Mouse (Mus musculus): ENCODE data around the gene Casc1. TPM values are rescaled to one million over a fixed set of nuclear protein-coding genes. Genes with fewer than 3 reads are reported as not detected.

Gene Casc1
- polyA plus RNA-seq, 1 experiment from 2014 or later = 2.3 TPM

DNA sequence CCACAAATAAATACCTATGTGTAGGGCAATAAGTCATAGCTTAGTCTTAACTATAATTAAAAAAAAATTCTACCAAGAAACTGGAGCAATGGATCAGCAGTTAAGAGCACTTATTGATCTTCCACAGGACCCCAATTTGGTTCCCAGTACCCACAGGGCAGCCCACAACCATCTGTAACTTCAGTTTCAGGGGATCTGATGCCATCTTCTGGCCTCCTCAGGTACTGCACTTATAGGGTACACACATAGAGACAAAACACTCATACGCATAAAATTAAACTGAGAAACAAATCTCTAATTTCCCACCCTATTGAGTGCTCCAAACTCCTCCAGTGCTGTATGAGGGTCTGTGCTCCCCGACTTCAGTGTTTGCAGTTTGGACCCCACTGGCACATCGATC is 83.2 kb downstream of the Casc1 start:
- DNase-seq (ENCODE audit: low spot score) (no peak), ATAC-seq (no peak)
- Histone ChIP-seq H3K9me3 (ENCODE audit: low read length) (no peaks in the 10 kb centered on the region), H3K4me2 (replicated peaks; ENCODE audit: low read depth, low read length) (no peak overlapping the region), H3K27me3 (replicated peaks; ENCODE audit: insufficient read depth, low read length) (no peaks in the 10 kb centered on the region), H3K36me3 (ENCODE audit: insufficient read depth, low read length) (no peaks in the 10 kb centered on the region), H3K4me3 (ENCODE audit: low read depth, low read length) (no peak overlapping the region), H3K27ac (ENCODE audit: low read length) (no peak overlapping the region), H3K4me1 (ENCODE audit: insufficient read depth, low read depth, low read length) (no peaks in the 10 kb centered on the region), H3K9ac (replicated peaks; ENCODE audit: low read depth) (no peak overlapping the region)
- 98% methylated on average over 3 of the region's 3 CpGs for WGBS
- peak; percentile 43 for TF ChIP-seq CTCF (IDR thresholded peaks at IDR 0.05)
- TF ChIP-seq EP300 (IDR thresholded peaks at IDR 0.05) = no peak

DNA sequence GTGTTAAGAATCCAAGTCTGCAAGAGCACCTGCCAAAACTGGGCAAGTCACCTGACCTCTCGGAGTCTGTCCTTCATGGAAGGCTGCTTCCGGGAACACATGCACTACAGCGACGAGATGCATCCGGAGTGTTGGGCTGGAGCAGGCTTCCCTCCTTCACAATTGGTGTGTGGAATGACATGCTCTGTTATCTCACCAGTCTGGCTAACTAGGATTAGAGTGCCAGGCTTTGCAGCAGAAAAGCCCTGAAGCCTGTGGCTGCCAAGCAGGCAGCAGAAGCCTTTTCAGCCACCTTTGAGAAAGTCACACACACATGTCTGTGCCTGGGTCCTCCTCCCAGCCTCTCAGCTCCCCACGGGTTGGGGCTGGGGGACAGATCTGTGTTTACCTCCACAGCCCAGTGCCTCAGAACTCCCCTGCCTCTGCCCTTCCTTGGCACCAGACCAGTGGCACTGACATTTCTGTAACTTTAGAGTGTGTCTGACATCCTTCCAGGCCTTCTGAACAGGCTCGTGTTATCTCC is 85.2 kb downstream of the Casc1 start:
- no peak for TF ChIP-seq CTCF (IDR thresholded peaks at IDR 0.05)
- no peak for TF ChIP-seq EP300 (IDR thresholded peaks at IDR 0.05)
- 36% methylated on average over 7 of the region's 7 CpGs for WGBS
- no peak overlapping the region for H3K4me3 ChIP-seq (ENCODE audit: low read depth, low read length)
- no peak; the same call in 1 of the 2 replicates for ATAC-seq
- no peak for DNase-seq (ENCODE audit: low spot score)
- H3K36me3 ChIP-seq (ENCODE audit: insufficient read depth, low read length) = no peaks in the 10 kb centered on the region
- no peak overlapping the region for H3K4me2 ChIP-seq (replicated peaks; ENCODE audit: low read depth, low read length)
- no peaks in the 10 kb centered on the region for H3K27me3 ChIP-seq (replicated peaks; ENCODE audit: insufficient read depth, low read length)
- no peaks in the 10 kb centered on the region for H3K4me1 ChIP-seq (ENCODE audit: insufficient read depth, low read depth, low read length)
- no peaks in the 10 kb centered on the region for H3K9me3 ChIP-seq (ENCODE audit: low read length)
- H3K27ac ChIP-seq (ENCODE audit: low read length) = no peak overlapping the region
- no peak overlapping the region for H3K9ac ChIP-seq (replicated peaks; ENCODE audit: low read depth)

Other genes with a start within 250 kb of the Casc1 start
- 0.25 and 0.44 TPM in 2 replicates for gene Bcat1, start 134.8 kb downstream of the Casc1 start, polyA plus RNA-seq (2015; fragmentation: Nextera tagmentation; extraction: Ambion mirVana)
- gene Lrmp, start 95.4 kb downstream of the Casc1 start, polyA plus RNA-seq (2015; fragmentation: Nextera tagmentation; extraction: Ambion mirVana) = 2.8 and 3.9 TPM in 2 replicates
- 26.3 and 30.1 TPM in 2 replicates for gene Etfrf1, start 129 bp upstream of the Casc1 start, polyA plus RNA-seq (2015; fragmentation: Nextera tagmentation; extraction: Ambion mirVana)
- 90.5 and 98.6 TPM in 2 replicates for gene Kras, start 39.2 kb upstream of the Casc1 start, polyA plus RNA-seq (2015; fragmentation: Nextera tagmentation; extraction: Ambion mirVana)

Data from lung, postnatal 0 days (tissue).